Mouse (Mus musculus) left cerebral cortex, postnatal 10 days (tissue): ENCODE data around the gene Kcns1. TPM values are rescaled to one million over a fixed set of nuclear protein-coding genes. Genes with fewer than 3 reads are reported as not detected.
"Not testable (repeated sequence)": the region's sequence is repeated elsewhere in the genome, so short reads cannot be mapped to it uniquely, and the experiment has no call there.

ENCODE experiments used
- DNase-seq, 2 experiments: peaks; one replicate each; pipeline ENCODE4 v3.0.0; 2021 to 2022; ENCODE audit warnings: low spot score in 2 of 2, mixed read lengths in 1 of 2; ENCODE audit errors: extremely low spot score in 1 of 2
- intact Hi-C: fragments of 180-260 bp; cut with DNase I; formaldehyde crosslinking; loops from one replicate; pipeline ENCODE4 v1.15.1; 2025
- total RNA-seq, 2 experiments: library from RNA; stranded (reverse); gene quantifications; 2 replicates each; pipeline ENCODE4 v1.2.3; 2021

Kcns1 gene
- total RNA-seq: 10 to 100 TPM; 10.6 to 11.1 TPM

DNA sequence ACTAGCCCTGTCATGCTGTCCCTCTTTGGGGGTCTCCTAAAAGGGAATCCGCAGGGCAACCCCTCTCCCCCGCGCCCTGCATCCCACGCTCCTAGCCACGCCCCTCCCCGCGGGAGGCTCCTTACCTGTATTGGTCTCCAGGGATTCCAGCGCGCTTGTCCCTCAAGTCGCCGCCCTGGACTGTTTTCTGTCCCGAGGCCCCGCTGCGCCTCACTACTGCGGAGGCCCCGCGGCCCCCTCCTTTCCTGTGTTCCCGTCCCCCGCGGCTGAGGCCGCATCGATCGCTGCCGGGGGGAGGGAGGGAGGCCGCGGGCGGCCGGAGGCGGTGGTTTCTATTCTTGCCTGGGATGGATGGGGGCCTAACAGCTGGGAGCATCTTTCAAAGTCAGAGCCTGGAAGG is at the start of gene Kcns1:
Gene Kcns1 (minus strand): TSS at position 212 of the 400 bp plus-strand sequence.
- intact Hi-C loops: loop anchor here (5.0 kb wide), 1 partner anchor 34 kb away; no protein-coding TSS in a partner anchor
- DNase-seq: peak in 1 of 2 experiments; percentile 59

DNA sequence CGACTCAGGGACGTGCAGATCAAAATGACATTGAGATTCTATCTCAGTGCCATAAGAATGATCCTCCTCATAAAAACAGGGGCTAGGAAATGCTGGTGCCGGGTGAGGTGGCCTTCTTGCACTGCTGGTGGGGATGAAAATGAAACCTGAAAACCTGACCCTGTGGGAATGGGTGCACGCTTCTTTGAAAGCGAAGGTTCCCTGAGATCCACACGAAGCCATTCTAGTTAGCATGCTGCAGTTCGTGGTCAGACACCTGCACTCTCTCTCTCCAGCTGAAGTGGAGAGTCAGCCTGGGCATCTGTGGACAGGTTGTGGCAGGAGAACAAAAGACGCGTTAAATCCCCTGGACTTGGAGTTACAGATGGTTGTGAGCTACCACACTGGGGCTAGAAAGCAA is 48.4 kb upstream of the Kcns1 start:
- no peak for DNase-seq
- intact Hi-C loops: no loop called here

DNA sequence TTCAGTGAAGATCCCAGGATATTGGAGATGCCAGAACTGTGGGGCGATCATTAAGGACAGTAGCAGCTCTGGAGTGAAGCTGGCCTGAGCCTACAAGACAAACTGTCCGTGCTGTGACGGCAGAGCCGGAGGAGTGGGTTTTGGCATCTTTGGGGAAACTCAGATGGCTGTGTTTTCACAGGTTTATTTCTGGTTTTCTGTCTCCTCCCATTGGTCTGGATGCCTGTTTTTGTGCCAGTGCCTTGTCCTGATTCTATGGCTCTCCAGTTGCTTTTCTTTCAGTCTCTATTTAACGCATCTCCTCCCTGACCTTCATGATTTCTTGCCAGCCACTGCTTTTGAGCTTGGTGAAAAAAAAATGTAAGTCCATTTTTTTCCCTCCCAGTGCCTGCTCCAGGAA is 41.8 kb upstream of the Kcns1 start:
- intact Hi-C loops: no loop called here
- DNase-seq: no peak

DNA sequence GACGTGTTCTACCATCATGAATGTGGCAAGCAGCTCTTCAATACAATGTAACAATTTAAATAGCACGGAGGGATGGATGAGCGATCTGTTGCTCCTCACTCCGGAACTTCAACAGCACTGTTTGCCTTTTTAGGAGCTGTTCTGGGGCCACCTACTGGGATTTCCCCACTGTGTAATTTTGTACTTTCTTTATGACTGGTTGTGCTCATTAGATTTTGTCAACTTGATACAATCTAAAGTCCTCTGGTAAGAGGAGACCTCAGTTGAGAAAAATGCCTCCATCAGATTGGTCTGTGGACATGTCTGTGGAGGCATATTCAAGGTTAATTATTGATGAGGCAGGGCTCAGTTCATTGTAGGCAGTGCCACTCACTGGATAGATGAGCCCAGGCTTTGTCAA is 40.0 kb upstream of the Kcns1 start:
- intact Hi-C loops: no loop called here

DNA sequence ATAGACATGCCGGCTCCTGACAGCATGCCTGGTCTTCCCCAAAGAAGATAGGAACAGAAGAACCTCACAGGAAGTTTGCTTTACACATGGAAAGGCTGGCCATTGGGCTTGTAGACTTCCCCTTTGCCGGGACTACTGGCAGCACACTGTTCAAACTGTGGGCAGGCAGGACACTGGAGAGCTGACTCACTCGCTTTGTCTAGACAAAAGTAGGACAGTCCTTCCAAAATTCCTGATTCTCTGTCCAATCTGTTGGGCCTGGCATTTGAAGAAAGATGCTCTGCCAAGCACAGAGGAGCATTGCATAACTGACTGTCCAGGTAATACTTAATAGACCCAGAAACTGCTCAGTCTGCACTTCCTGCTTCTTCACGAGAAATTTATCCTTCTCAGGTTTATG is 35.8 kb upstream of the Kcns1 start:
- no peak for DNase-seq
- intact Hi-C loops: no loop called here

More for the DNA sequence above, 40.0 kb upstream of the Kcns1 start:
- DNase-seq: no peak

DNA sequence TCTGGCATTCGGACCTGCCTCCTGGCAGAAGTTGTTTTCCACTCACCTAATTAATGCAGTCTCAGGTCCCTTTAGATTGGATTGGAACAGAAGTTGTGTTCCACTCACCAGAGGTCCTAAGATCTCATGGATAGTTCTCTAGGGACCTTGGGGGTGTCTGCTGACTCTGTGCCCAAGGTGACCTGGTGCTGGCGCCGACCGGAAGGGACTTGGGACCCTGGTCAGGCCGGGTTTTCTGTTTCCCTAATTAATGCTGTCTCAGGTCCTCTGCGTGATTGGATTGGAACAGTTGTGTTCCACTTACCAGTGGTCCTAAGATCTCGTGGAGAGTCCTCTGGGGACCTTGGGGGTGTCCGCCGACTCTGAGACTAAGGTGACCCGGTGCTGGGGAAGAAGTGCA is 35.1 kb upstream of the Kcns1 start:
- intact Hi-C loops: not testable (repeated sequence)

DNA sequence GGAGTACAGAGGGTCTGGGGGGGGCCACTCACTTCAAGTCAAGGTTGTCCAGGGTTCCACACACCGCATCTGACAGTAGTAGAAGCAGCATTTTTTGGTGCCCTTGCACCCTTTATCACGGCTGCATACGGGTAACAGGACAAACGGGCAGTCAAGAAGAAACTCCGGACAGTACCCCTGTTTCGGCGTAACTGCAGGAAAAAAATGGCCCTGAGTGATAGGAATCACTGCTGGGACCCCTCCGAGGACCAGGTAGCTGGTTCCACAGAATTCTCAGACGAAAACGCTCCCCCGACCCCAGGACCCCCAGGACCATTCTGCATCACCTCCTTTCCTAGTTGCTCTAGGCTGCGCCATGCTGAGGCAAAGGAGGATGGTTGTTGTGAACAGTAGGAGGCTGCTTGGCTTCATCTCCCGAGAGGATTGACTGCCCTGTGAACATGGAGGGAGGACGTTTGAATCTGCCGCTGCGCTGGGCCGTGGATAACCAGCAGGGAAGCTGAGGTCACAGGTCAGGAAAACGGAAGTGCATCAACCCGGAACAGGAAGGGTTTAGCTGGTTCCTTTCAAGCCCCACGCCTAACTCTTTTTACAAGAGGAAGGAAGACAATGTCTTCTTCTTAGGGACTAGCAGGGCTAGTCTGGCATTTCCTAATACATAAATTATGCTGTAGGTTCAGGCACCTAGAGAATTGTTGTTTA is 28.9 kb upstream of the Kcns1 start, which contains the start of gene Wfdc15a:
Gene Wfdc15a (minus strand): TSS at position 505 of the 702 bp plus-strand sequence.
- no peak for DNase-seq
- intact Hi-C loops: no loop called here

More for the DNA sequence above, 35.1 kb upstream of the Kcns1 start:
- DNase-seq: not testable (repeated sequence)

DNA sequence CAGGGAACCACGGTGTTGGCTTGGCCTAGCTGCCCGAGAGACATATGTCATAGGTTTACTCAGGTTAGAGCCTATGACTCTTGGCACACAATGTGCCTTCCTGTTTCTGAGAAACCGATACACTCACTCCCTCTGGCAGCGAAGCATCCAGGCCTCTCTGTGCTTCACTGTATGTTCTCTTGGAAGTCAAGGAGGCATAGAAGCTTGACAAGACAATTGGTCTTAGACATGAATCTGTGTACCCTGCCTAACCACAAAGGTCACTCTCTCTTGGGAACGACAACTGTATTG is 25.7 kb upstream of the Kcns1 start:
- no peak for DNase-seq
- intact Hi-C loops: no loop called here

DNA sequence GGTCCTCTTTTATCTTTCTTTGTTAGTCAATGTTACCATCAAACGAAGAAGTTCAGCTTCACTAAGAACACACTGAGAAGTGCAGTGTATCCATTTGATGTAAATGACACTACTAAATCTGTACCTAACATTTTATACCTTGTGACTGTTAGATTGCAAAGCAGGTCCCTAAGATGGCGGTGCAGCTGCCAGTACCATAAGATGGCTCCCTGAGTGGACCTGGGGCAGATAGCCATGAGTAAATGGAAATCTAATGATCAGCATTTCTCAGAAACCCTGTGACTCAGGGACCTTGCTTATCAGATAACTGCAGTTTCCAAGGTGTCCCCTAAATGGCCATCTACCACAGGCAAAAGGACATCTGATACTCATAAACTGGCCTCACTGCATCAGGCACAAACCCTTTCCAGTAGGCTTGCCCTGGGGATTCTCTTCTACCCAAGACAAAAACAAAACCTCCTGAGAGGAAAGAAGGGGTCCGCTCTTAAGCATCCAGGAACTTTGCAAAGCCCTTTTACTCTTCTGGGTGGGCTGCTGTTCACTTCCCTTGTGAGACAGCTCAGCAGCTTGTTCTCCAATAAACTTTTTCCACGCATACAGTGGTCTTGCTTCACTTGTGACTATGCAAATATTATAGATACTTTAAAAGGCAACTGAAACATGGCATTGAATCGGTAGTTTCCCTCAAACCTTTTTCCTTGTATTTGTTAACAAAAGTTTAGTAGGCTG is 25.2 kb upstream of the Kcns1 start:
- intact Hi-C loops: no loop called here
- DNase-seq: no peak

DNA sequence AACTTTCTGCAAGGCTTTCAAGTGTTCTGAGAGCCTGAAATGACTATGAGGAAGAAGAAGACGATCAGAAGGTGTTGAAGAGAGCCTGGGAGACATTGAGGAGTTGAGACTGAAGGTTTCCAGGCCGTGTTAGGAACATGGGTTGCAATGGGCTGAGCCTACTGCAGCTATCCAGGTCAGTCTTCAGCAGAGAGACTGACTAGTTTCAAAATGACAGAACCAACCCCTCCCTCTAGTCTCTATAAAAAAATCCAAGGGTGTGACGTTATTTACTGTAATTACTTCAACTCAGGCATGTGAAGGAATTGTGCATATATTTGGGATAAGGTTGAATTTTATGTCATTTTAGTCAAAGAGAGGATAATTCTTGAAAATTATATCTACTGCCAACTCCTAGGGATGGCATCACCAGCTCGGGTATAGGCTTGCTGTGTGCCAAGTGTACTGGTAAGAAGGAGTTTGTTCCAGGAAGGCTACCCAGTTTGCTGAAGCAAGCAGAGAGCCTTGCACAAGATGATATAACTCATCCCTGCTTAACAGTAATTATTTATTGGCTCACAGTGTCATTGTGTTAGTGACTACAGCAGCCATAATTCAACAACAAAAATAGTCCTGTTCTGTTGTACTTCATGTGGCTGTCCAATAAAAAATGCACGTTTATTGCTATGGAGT is 24.2 kb upstream of the Kcns1 start:
- DNase-seq: no peak
- intact Hi-C loops: no loop called here

DNA sequence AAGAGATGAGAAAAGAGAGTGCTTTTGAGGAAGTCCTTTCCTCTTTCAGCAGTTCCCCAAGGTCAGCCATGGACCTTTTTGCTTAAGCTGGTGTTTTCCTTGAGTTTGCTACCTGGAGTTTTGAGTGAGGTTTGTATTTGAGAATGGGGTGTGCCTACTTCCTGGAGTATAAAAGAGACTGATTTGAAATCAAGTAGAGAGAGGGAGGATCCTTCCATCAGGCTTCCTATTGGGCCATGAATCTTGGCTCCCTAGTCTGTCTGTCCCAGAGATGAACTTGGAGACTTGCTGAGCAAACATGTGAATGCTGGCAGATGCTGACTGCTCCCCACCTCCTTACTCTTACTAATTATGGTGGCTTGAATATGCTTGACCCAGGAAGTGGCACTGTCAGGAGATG is 21.4 kb upstream of the Kcns1 start:
- intact Hi-C loops: no loop called here
- no peak for DNase-seq

DNA sequence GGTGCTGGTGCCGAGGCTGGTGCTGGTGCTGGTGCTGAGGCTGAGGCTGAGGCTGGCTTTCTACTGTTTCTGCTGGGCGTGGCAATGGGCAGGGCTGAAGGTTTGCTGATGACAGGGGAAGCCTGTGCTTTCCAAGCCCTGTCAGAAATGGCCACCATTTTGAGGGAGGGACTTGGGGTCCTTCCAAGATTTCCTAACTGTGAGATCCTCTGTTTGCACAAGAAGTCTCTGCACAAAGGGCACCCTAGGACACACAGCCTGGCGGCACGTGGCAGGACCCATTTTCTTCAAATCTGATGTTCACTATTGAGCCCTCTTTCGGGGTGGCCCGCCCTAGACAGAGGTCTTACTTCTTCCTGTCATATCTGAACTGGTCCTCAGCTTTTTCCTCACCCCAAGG is 19.7 kb upstream of the Kcns1 start, which contains the start of gene Wfdc12:
Gene Wfdc12 (minus strand): TSS at position 33 of the 400 bp plus-strand sequence.
- no peak for DNase-seq
- intact Hi-C loops: no loop called here

DNA sequence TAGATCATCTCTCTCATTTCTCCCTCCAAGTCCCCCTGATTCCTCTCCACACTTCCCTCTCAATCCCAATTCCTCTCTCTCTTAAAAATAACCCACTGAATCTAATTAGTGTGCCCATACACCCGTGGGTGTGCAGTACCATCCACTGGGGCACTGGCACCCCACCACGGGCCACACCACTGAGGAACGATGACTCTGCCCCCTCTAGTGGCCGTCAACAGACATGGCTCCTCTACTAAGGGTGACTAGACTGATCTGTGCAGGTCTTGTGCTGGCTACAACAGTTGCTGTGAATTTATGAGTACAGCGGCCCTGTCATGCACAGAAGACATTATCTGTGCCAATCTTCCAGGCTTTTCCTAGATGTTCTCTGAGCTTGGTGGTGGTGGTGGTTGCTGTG is 17.8 kb upstream of the Kcns1 start:
- DNase-seq: no peak
- intact Hi-C loops: no loop called here

DNA sequence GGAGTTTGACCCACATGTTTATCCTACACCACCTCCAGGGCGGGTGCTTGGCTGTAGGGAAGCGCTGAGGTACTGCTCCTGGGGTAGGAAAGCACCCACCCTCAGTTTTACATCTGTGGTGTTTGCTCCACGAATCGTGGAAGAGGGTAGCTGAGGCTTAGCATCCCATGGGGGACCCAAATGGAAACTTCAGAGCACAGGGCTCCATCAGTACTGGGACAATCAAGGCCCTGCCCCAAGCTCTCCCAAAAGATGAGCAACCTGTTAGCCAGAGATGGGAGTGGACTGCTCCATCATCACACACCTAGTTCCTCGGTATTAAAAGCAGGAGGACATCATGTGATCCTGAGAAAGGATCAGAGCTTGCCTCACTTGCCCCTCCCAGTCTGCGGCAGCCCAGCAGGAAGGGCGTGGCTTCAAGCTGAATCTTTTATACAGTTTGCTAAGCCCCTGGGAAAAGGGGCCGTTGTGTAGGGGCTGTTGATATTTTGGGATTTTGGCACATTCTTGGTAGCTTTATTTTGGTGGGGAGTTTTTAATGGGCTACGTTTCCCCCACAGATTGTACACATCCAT is 13.3 kb upstream of the Kcns1 start:
- no peak for DNase-seq

DNA sequence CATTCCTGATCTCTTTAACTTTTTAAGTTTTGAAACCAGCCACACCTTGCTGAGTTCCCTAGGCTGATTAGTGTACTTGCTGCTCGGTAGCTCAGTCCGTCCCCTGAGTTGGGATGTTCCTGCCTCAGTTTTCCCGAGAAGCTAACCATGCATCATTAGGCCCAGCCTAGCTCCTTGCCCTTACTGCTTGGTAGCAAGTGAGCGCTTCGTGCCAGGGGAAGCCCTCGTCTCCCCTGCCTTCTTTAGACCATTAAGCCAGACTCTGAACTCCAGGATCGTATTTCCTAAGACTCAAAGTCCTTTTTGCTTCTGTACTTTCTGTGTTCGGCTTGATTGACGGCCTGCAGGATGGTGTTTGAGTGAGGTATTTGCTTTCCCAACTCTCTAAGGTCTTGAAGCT is 12.4 kb upstream of the Kcns1 start:
- no peak for DNase-seq
- intact Hi-C loops: no loop called here

More for the DNA sequence above, 13.3 kb upstream of the Kcns1 start:
- intact Hi-C loops: no loop called here

DNA sequence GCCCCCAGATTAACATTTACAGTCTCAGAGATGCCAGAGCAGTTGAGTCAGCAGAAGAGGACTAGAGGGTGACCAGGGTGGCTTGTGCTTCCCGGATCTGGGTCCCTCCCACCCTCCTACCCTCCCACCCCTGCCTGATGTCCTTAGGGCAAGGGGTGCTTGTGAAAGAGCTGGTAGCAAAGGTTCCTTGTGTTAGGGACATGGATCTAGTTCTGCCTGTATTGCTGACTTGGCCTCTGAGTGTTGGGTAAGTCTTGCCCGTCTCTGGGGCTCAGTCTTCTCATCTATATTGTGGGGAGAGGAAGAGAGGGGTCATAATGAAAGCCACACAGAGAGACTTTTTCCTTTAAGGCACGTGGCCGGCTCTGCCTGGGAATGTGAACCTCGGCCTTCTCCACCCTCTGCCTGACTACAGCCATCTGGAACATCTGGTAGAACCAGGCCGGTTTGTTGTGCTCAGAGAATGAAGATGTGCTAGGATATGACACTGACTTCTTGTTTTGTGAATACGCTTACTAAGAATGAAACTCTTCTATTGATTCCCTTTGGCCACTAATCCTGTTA is 11.9 kb upstream of the Kcns1 start, which contains the start of gene Wfdc5:
Gene Wfdc5 (minus strand): TSS at position 51 of the 564 bp plus-strand sequence.
- no peak for DNase-seq
- intact Hi-C loops: no loop called here

DNA sequence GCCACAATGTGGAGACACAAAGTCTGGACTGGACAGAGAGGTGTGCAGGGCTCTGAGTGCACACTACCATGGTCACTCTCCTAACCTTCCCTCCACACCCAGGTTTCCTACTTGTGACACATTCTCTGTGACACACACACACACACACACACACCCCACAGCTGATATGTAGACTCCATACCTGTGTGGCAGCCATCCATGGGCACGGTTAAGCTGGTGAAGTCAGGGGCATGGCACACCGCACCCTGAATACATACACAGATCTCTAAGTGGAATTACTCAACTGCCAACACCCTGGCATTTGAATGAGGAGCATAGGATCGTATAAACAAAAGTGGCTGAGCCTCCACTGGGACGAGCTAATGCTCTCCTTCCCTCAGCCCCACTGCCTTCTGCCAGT is 9.9 kb upstream of the Kcns1 start:
- no peak for DNase-seq
- intact Hi-C loops: no loop called here

DNA sequence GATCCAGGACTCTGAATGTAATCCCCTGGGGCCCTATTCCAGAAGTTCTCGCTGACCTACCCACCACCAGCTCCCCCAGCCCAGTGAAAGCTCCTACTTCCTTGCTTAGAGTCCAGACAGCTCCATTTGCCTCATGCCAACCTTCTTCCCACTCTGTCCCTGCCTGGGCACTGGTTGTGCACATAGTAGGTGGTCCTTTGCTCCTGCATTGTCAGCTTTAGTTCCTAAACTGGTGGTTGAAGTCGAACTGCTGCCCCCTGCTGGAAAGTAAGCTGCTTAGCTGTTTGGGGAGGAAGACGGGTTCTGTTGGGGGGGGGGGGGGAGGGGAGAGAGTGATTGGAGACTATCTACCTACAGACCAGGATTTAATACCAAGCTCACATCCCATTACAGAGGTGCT is 9.2 kb upstream of the Kcns1 start:
- DNase-seq: peak in 1 of 2 experiments; percentile 49
- intact Hi-C loops: no loop called here

DNA sequence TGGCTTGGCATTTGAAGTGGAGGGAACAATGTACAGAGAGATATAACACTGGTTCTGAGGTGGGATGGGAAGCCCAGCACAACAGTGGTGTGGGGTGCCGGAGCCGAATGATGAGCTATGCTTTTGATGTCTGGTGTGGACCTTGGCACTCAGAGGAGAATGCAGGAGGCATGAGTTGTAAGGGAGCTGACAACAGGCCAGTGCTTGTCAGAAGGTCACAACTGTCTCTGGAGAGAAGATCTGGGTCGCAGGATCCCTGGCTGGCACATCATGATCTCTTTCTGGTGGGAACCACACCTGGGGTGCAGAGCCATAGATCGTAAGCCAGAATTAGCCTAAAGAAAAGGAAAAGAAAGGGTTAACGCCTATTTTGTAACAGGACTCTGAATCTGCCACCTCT is 6.9 kb upstream of the Kcns1 start:
- no peak for DNase-seq
- intact Hi-C loops: no loop called here
